Mouse (Mus musculus) stomach, postnatal 0 days (tissue): ENCODE measurements around the gene Gm10295. TPM values are rescaled to one million over a fixed set of nuclear protein-coding genes. Genes with fewer than 3 reads are reported as not detected.

Experiments used
- ATAC-seq: fragments of 200-750 bp; cut with Nextera tagmentation; 2 replicates; pipeline ENCODE4 v1.8.0; 2017; ENCODE audit not compliant: low FRiP score, low TSS enrichment
- DNase-seq: peaks from one replicate; pipeline ENCODE4 v3.0.0-alpha.2; 2016; ENCODE audit warnings: low spot score
- H3K27ac ChIP-seq: fragments of 300-500 bp; sonication (generic); replicated peaks from 2 replicates; pipeline ENCODE4 v1.5.1; 2014; ENCODE audit warnings: mild to moderate bottlenecking, control low read depth
- H3K27me3 ChIP-seq: fragments of 300-500 bp; sonication (generic); 2 replicates; pipeline ENCODE4 v1.6.1; 2014; ENCODE audit warnings: low read length; ENCODE audit not compliant: control insufficient read depth, insufficient read depth
- H3K36me3 ChIP-seq: fragments of 300-500 bp; sonication (generic); 2 replicates; pipeline ENCODE4 v1.6.1; 2014; ENCODE audit warnings: low read length, mixed read lengths; ENCODE audit not compliant: control insufficient read depth, insufficient read depth
- H3K4me1 ChIP-seq: fragments of 300-500 bp; sonication (generic); replicated peaks from 2 replicates; pipeline ENCODE4 v1.6.1; 2014; ENCODE audit warnings: antibody characterized with exemption; ENCODE audit not compliant: control insufficient read depth, insufficient read depth
- H3K4me2 ChIP-seq: fragments of 300-500 bp; sonication (generic); replicated peaks from 2 replicates; pipeline ENCODE4 v1.6.1; 2014; ENCODE audit warnings: low read depth, mild to moderate bottlenecking, control low read depth, moderate library complexity
- H3K4me3 ChIP-seq: fragments of 300-500 bp; sonication (generic); 2 replicates; pipeline ENCODE4 v1.5.1; 2014; ENCODE audit warnings: low read depth, low read length, control low read depth
- H3K9ac ChIP-seq: fragments of 300-500 bp; sonication (generic); 2 replicates; pipeline ENCODE4 v1.6.1; 2014; ENCODE audit warnings: mild to moderate bottlenecking, low read length, control low read depth, mixed read lengths
- H3K9me3 ChIP-seq: fragments of 300-500 bp; sonication (generic); 2 replicates; pipeline ENCODE4 v1.6.1; 2016; ENCODE audit warnings: low read length; ENCODE audit not compliant: control insufficient read depth
- CTCF ChIP-seq: IDR thresholded peaks from 2 replicates; pipeline ENCODE4 v1.5.1; 2016; ENCODE audit warnings: antibody characterized with exemption, low read depth, mild to moderate bottlenecking, moderate library complexity
- EP300 ChIP-seq: optimal IDR thresholded peaks from 2 replicates; pipeline ENCODE3; 2016; ENCODE audit warnings: antibody characterized with exemption
- WGBS: fragments of 180-500 bp; shearing (Covaris S2); extraction: QIAGEN DNeasy Blood & Tissue Kit; methylation state at CpG from one replicate; pipeline ENCODE4 v1.1.7; 2014; 5-methylcytosine and 5-hydroxymethylcytosine counted together
- polyA plus RNA-seq: library from polyadenylated mRNA; unstranded; fragments of >200 nt; fragmentation: Nextera tagmentation; extraction: Ambion mirVana; gene quantifications from 2 replicates; pipeline ENCODE4 v1.2.1, GENCODE M21; 2015

Gene Gm10295
- polyA plus RNA-seq, 1 experiment from 2014 or later: not detected

- TF ChIP-seq EP300 (no peak), CTCF (no peak)
- no peak for DNase-seq
- no peaks in the 10 kb centered on the region for H3K36me3 ChIP-seq
- WGBS: 54% methylated on average over 7 of the region's 7 CpGs
- no peak overlapping the region for H3K4me2 ChIP-seq
- no peaks in the 10 kb centered on the region for H3K4me1 ChIP-seq
- no peak overlapping the region for H3K27ac ChIP-seq
- H3K9ac ChIP-seq: no peak overlapping the region
- H3K27me3 ChIP-seq: no peaks in the 10 kb centered on the region
- H3K4me3 ChIP-seq: no peak overlapping the region
- H3K9me3 ChIP-seq: no peaks in the 10 kb centered on the region
- no peak for ATAC-seq
Measured at GRCm38 (mm10) chr7:71313148-71313765, 38.0 kb downstream of the Gm10295 start.

GRCm38 (mm10) chr7:71312375-71312774, 38.9 kb downstream of the Gm10295 start:
- Histone ChIP-seq H3K4me3 (no peak overlapping the region), H3K4me2 (no peak overlapping the region), H3K27me3 (no peaks in the 10 kb centered on the region), H3K27ac (no peak overlapping the region), H3K9me3 (no peaks in the 10 kb centered on the region), H3K36me3 (no peaks in the 10 kb centered on the region), H3K4me1 (no peaks in the 10 kb centered on the region), H3K9ac (no peak overlapping the region)
- TF ChIP-seq EP300 (no peak), CTCF (no peak)
- WGBS: 70% methylated on average over 3 of the region's 3 CpGs
- ATAC-seq (no peak), DNase-seq (no peak)

GRCm38 (mm10) chr7:71311411-71311810, 39.9 kb downstream of the Gm10295 start:
- no peak for ATAC-seq
- Histone ChIP-seq H3K27ac (no peak overlapping the region), H3K4me2 (no peak overlapping the region), H3K36me3 (no peaks in the 10 kb centered on the region), H3K9ac (no peak overlapping the region), H3K9me3 (no peaks in the 10 kb centered on the region), H3K4me1 (no peaks in the 10 kb centered on the region), H3K27me3 (no peaks in the 10 kb centered on the region), H3K4me3 (no peak overlapping the region)
- WGBS: 47% methylated on average over 11 of the region's 11 CpGs
- DNase-seq: no peak
- TF ChIP-seq EP300: no peak
- TF ChIP-seq CTCF: no peak

- no peak for TF ChIP-seq CTCF
- no peak for TF ChIP-seq EP300
- Histone ChIP-seq H3K4me3 (no peak overlapping the region), H3K9ac (no peak overlapping the region), H3K27ac (no peak overlapping the region), H3K36me3 (no peaks in the 10 kb centered on the region), H3K9me3 (no peaks in the 10 kb centered on the region), H3K27me3 (no peaks in the 10 kb centered on the region), H3K4me2 (no peak overlapping the region), H3K4me1 (no peaks in the 10 kb centered on the region)
- ATAC-seq: no peak
- 58% methylated on average over 8 of the region's 8 CpGs for WGBS
- DNase-seq: no peak
Measured at GRCm38 (mm10) chr7:71308051-71308450, 43.2 kb downstream of the Gm10295 start.

GRCm38 (mm10) chr7:71302714-71303113, 48.6 kb downstream of the Gm10295 start:
- H3K4me2 ChIP-seq: no peak overlapping the region
- DNase-seq: no peak
- WGBS: 69% methylated on average over 4 of the region's 4 CpGs

More at GRCm38 (mm10) chr7:71302714-71303113, 48.6 kb downstream of the Gm10295 start:
- Histone ChIP-seq H3K9ac (no peak overlapping the region), H3K9me3 (no peaks in the 10 kb centered on the region), H3K4me1 (no peaks in the 10 kb centered on the region), H3K27ac (no peak overlapping the region), H3K4me3 (no peak overlapping the region), H3K36me3 (no peaks in the 10 kb centered on the region), H3K27me3 (no peaks in the 10 kb centered on the region)
- no peak for TF ChIP-seq EP300
- TF ChIP-seq CTCF: no peak
- no peak for ATAC-seq
